Mouse (Mus musculus) right cerebral cortex, adult 18-20 months (tissue): Measurements from ENCODE around the gene Rab3b.

Source experiments
- DNase-seq: peaks from one replicate; pipeline ENCODE4 v3.0.0; 2022; ENCODE audit warnings: mixed read lengths

The Rab3b gene

DNA sequence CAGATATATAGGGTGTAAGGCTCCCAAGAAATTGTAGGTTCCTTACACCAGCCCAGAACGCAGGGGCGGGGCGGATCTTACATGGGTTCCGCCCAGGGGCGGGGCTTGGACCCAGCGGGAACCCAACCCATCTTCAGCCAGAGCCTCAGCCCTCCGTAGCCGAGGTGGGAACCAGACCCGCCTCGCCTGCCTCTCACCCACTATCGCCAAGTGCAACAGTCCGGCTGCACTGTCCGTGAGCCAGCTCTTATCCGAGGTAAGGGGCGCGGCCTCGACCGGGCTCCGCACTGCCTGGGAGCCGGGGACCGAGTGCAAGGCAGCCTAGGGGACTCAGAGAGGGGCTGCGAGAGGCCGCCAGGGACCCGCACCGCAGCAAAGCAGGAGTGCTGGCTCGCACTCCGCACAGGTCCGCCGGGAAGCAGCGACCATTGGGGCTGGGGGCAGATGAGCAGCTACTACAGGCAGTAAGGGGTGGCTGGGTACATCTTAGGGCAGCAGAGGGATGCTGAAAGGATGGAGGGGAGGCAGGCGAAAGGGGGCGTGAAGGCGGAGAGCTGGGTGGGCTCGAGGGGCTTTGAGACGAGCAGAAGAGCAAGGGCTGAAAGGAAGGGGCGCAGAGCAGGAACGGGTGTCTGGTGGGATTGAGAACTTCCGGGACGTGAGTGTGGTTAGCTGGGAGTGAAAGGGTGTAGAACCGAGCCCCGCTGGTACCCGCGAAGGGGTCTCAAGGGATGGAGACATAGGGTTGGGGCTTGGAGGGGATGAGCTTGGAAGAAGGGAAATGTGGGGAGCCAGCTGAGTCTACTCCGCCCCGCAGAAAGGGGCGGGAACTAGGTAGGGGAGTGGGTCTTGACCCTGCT is at the start of gene Rab3b:
Rab3b (plus strand) TSS at position 101 of the 860 bp plus-strand sequence.
- peak; percentile 43 for DNase-seq

DNA sequence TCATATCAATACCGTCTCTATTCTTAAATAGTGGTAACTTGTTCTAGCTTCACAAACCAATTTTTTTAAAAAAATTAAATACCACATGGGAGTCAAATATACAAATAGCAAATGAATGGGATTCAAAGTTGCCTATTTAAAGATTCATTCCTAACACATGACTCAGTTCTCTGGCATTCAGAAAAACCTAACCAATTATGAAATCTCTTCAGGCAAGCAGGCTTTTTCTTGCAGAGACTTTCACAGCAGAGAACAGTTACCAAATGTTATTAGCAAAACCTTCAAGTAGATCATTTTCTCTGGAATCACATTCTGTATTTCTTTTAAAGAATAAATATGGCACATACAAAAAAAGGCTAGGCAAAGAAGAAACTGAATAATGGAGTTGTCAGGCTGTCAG is 48.2 kb upstream of the Rab3b start:
- DNase-seq, result no peak

DNA sequence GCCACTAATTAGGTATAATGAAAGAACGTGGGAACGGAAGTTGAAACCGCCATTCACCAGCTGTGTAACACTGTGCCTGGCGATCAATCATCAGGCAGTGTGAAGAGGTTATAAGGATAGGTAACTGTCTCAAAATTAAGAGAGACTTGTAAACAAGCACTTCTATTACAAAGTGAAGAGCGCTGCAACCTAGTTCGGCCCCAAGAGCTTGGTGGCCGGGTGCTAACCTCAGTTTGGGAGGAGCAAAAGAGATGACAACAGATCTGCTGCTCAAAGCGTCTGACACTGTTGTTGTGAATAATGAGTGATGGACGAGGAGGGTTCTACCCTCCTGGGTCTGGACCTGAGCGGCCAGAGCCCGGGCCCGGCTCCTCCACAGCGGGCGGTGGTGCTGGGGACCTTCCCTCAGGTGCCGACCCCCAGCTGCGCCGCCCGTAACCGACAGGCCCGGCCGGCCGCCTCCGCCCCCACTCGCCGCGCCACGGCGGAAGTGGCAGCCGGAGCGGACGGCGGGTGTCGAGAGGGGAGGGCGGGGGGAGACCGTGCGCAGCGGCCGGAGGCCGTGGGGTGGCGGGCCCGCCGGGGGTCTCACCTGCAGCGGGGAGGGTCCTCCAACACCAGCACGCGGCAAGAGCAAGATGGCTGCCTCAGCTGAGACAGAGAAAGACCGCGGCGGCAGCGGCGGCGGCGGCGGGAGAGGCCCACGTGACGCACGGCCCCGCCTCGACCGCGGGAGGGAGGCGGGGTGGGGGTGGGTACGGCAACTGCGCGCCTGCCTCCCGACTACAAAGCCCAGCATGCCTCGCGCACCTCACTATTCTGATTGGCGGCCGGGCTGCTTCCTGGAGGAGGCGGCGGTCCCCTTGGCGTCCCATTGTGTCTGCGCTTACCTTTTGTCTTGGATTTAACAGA is 45.7 kb upstream of the Rab3b start, which contains the start of gene Btf3l4:
Btf3l4 (minus strand) TSS at position 699 of the 912 bp plus-strand sequence.
- DNase-seq, result peak; percentile 94

DNA sequence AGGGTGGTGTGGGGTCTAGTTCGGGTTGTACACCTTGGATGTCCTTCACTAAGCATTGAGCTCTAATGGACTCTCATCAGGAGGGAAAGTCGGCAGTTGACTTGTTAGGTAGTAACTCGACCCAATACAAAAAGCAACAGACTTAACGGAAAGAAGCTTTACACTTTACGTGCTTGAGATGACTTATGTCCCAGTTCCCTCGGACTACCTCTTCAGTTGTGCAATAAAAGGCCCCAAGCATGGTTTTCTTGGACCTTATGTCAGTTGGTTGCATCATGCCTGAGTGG is 45.1 kb upstream of the Rab3b start:
- DNase-seq, result no peak

DNA sequence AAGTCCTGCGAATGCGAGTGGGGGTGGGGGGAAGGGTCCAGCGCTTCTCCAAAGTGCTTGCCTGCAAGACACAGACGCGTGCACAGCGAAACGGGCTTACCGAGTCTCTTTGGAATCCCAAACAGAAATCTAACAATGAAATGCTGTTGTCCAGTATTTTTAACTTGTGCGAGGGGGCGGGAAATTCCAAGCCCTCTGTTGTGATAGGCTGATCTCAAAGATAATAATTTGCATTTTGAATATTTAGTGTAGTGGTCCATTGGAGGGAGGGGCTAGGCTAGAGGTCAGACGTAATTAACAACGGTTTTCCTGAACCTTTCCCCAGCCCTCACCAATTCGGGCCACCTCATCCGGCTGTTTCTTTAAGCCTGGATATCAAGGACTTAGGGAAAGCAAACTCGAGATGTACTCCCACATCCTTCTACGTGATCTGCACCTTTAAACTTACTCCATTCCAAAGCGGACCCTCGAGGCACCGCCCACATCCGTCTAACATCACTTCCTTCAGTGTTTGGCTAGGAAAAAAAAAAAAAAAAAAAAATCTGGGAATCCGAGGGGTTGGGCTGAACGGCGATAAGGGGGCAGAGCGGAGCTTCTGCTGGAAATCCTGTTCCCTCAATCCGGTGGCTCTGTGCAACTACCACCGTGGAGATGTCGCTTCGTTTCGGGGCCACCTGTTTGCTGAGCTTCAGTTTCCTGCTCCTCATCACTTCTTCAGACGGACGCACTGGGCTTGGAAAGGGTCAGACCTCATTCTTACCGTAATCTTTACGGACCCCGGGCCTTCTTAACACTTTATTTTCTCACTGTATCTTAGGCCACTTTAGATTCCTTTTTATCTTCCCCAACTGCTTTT is 44.5 kb upstream of the Rab3b start, which contains the start of gene Txndc12:
Txndc12 (plus strand) TSS at position 487 of the 856 bp plus-strand sequence.
- peak; percentile 86 for DNase-seq

DNA sequence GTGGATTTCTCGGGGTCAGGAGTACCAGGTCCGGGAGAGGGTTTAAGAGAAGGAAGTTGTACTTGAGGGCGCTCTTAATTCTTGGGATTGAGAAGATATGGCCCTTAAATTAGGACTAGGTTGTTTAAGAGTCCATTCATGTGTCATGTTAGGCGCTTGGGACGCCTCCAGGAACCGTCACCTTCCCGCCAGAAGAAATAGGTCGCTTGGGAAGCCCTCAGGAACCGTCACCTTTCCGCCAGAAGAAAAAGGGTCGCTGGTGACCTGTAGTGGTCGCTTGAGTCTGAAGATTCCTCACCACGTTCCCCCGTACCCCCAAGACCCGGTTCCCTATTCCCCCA is 43.9 kb upstream of the Rab3b start:
- no peak for DNase-seq

DNA sequence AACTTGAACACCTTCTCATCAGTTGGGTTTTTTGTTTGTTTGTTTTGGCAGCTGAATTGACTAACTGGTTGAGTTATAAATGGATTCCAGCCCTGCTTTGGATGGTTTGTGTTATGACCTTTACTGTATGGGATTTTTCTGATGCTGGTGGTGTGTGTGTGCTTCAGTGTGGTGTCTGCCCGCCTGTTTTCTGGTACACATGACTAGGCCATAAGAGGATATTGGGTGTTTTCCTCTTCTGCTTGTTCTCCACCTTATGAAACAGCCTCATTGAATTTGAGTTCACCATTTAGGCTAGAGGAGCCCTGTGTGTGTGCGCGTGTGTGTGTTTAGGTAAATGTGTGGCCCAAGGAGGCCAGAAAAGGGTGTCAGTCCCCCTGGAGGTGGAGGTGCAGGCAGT is 43.4 kb upstream of the Rab3b start:
- DNase-seq, result no peak

DNA sequence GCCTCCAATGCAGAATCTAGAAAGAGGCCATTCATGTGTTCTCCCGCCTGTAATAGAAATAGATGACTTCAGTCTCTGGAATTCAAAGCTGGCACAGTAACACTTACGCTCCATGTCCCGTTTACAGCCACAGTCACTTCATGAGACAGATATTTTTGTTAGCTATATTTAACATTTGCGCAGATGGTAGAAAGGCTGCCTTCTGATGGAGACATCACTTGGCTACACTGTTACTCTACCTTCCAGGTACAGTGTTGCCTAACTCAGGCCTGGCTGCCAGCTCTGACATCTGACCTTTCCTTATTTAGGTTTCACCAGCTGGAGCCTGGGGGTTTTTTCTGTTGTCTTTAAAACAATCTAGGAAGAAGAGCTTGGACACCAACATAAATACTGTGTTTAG is 40.8 kb upstream of the Rab3b start:
- peak; percentile 38 for DNase-seq

DNA sequence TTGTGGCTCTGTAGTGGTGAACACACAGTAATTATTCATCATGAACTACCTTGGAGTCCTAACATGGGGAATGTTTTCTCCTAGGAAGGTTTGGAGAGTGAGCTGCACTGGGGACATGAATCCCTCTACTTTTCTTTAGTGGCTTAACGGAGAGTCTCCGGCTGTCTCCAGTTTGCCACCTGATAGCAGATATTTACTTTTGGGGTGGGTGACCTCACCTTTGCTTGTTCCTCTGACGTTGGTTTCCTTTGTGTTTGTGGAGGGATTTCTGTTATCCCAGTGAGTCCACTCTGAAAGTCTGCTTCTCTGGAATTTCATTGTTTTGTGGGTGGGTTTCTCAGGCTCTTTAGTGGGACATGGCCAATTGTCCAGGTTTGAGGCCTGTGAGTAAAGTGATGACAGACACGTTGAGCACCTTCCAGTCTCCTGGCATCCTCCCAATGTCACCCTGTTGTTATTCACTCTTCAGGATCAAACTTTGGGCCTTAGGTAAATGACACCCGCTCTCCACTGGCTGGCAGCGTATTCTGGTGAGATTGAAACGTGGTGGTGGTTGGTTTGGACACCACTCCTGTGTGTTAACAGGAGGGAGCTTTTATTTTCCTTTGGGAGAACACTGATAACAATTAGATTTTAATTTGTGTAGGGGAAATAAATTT is 36.8 kb upstream of the Rab3b start:
- DNase-seq, result no peak

DNA sequence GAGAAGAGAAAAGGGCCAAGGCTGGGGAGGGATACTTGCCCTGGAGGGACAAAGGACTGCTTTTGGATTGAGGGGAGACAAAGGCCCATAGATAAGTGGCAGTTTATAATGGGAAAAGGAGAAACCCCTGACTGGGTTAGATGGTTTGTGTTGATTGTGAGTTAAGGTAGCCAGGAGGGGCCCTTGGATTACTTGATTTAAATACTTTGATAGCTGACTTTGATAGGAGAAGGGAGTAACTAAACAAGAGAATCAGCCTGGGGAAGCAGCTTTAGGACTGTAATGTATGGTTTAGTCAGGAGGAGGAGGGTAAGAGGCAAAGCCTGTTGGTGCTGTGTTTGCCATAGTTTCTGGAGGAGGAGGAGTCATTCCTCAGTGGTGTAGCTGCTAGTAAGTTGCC is 35.5 kb upstream of the Rab3b start:
- no peak for DNase-seq

DNA sequence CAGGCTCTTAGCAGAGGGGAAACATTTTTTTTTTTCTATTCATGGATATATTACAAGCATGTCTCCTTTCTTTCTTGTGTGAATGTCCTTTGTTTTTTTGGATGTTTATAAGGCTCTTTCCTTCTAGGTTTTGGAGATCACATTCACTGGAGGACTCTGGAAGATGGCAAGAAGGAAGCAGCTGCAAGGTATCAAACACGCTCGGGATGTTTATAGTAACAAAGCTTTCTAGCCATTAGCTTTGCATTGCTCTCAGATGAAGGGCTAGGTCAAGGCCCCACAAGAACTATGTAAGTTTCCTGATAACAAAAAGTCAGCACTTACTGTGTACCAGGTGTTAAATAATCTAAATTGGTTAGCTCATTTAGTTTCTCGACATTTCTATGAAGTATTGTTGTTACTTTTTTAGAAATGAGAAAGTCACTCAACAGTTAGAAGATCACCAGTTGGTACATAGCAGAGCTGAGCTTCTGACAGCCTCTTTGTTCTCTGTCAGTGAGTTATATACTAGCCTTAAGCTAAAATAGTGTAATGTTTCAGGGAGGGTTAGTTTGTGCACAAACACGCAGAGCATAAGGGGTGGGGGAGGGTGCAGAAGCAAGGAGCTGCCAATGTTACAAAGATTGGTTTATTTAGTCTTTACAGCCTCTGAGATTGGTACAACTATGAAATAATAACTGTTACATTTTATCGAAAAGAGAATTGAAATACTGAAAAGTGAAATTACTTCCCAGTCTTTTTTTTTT is 32.9 kb upstream of the Rab3b start:
- DNase-seq, result no peak

DNA sequence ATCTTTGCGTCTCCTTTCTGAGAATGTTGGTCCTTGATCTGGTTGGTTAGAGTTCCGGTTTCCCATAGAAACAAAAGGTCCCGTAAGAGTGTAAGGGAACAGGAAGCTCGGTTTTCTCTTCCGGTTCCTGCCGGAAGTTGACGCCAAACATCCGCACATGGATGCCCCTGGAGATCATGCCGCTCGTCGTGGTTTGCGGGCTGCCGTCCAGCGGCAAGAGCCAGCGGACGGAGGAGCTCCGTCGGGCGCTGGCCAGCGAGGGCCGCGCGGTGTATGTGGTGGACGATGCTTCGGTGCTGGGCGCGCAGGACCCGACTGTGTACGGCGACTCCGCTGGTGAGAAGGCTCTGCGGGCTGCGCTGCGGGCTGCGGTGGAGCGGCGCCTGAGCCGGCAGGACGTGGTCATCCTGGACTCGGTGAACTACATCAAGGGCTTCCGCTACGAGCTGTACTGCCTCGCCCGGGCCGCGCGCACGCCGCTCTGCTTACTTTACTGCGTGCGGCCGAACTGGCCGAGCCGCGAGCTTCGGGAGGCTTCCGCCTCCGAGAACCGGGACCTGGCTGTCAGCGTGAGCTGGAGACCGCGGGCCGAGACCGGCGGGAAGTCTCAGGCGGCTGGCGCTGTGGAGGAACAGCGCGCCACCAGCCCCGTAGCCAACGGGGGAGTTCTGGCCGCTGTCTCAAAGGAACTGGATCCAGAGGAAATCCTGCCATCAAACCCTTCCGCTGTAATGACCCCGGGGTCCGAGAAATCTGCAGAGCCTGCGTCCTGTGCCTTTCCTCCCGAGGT is 31.0 kb upstream of the Rab3b start, which contains the start of gene Kti12:
Kti12 (plus strand) TSS at position 71 of the 790 bp plus-strand sequence.
- peak; percentile 91 for DNase-seq

DNA sequence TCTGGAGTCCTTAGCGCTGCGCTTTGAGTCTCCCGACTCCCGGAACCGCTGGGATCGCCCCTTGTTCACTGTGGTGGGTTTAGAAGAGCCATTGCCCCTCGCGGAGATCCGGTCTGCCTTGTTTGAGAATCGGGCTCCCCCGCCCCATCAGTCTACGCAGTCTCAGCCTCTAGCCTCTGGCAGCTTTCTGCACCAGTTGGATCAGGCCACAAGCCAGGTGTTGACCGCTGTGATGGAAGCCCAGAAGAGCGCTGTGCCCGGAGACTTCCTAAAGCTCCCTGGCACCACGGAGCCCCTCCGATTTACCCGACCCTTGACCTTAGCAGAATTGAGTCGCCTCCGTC is 30.4 kb upstream of the Rab3b start, which contains the start of gene A730015C16Rik:
A730015C16Rik (minus strand) TSS at position 115 of the 344 bp plus-strand sequence.
- no peak for DNase-seq

DNA sequence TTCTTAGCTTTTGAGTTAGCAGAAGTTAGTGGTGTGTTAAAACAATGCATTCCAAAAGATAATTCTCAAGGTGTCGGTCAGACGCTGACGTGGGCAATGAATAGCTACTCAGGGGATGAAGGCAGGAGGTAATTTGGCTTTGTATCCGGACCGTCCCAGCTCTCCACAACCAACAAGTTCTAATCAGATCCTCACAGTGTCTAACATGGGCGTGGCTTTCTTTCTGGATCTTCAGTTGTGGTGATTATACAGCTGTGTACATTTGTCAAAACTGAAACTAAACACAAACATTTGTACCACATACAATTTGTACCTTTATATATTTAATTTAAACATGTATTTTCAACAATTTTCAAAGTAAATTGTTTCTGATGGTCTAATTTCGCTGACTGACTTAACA is 12.1 kb upstream of the Rab3b start:
- no peak for DNase-seq

DNA sequence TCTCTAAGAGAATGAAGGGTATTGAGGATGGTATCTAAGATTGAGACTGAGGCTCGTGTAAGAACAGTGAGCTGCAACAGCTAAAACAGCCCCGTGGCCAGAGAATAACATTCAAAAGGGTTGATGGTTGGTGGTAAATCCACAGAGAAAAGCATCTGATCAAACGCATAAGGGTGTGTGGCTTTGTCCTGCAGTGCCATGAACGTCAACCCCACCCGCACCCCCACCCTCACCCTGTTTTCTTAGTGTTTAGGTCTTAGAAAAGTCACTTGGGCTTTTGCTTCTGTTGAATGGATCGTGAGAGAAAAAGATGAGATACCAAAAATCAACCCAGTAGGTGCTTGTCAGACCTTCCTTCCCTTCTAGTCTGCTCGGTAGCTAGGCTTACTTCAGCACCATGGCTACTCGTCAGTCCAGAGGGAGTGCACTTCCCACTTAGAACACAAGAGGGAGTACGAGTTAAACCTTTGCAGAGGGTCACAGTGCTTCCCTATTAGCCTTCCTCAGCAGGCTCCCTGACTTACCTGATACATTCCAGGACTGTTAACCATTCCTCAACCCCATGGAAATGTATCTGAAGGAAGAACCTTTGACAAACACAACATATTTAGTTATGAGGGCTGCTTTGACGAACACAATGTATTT is 9.0 kb upstream of the Rab3b start:
- DNase-seq, result peak; percentile 89

DNA sequence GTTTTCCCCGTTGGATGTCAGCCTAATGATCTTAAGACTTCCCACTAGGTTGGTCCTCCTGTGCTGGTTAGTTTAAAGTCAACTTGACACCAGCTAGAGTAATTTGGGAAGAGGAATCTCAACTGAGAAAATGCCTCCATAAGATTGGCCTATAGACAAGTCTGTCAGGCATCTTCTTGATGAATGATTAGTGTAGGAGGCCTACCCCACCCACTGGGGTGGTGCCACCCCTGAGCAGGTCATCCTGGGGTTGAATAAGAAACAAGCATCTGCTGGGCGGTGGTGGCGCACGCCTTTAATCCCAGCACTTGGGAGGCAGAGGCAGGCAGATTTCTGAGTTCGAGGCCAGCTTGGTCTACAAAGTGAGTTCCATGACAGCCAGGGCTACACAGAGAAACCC is 5.1 kb upstream of the Rab3b start:
- DNase-seq, result no peak

DNA sequence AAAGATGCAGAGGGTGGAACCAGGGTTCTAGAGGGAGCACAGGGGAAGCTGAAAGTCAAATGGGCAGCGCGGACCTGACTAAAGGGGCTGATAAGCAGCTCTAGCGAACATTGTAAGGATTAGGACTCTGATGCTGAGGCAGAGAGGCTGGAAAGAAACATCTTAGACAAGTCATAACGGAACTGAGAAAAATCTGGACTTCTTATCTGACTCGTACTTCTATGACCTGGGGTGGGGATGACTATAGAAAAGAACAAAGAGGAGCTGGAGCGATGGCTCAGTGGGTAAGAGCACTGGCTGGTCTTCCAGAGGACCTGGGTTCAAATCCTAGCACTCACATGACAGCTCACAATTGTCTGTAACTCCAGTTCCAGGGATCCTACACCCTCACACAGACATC is 962 bp upstream of the Rab3b start:
- no peak for DNase-seq

DNA sequence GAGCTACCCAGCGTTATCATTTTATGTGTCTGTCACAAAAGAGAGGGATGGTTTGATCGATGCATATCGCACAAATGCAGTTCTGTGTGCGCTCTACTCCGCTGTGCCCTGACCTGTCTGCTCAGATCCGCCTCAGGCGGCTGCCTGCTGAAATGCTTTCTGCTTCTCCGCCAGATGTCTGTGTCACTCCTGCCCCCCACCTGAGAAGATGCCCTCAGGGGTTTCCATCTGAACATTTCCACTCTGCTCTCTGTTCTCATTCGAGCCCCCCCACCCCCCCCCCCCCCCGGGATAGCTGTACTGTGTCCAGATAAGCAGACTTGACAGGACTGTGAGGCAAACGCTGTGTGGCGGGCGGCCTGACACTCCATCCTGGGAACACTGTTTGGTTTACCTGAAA is 5.0 kb downstream of the Rab3b start:
- DNase-seq, result no peak

DNA sequence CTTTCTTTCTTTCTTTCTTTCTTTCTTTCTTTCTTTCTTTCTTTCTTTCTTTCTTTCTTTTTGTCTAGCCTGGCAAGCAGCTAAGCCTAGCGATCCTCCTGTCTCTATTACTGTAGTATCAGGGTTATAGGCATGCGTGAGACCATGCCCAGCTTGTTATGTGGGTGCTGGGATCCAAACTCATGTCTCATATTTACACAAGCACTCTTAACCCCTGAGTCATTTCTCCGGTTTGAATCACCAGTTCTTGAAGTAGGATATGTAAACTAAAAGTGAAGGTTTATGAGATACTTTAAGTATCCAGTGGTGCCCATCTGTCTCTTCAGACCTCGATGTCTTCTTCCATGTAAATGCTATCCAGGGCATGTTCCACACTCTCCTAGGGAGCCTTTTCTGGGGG is 8.6 kb downstream of the Rab3b start:
- no peak for DNase-seq

DNA sequence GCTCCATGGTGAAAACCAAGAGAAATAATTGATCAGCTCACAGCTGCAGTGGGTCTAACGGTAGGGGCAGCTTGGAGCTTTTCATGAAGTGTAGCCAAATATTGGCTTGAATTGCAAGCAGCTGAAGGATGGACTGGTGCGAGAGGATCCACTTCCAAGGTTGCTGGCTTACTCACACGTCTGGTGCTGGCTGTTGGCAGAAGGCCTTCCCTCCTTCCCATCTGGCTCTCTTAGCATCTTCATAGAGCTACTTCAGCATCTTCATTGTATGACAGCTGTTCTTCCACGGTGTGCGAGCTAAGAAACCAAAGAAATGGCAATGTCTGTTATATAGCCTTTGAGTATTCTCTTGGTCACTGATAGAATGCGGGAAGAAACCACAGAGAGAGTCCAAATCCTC is 12.0 kb downstream of the Rab3b start:
- peak; percentile 28 for DNase-seq
